Mouse (Mus musculus) layer of hippocampus, adult 2 months (tissue): ENCODE measurements around the gene Mrps12. TPM values are rescaled to one million over a fixed set of nuclear protein-coding genes. Genes with fewer than 3 reads are reported as not detected.
"Not testable (repeated sequence)": the region's sequence is repeated elsewhere in the genome, so short reads cannot be mapped to it uniquely, and the experiment has no call there.

Experiments
- DNase-seq, 2 experiments: peaks; one replicate each; pipeline ENCODE4 v3.0.0; 2022; ENCODE audit warnings: low spot score in 2 of 2
- H3K27ac ChIP-seq: fragments of 200-600 bp; 2 replicates; pipeline ENCODE4 v1.8.1; 2022
- H3K4me3 ChIP-seq: fragments of 200-600 bp; 2 replicates; pipeline ENCODE4 v1.8.1; 2022; ENCODE audit warnings: mild to moderate bottlenecking
- CTCF ChIP-seq: fragments of 200-600 bp; conservative IDR thresholded peaks from 2 replicates; pipeline ENCODE4 v1.8.1; 2022; ENCODE audit warnings: antibody characterized with exemption, mild to moderate bottlenecking, moderate library complexity
- total RNA-seq, 2 experiments: library from RNA; stranded (reverse); gene quantifications; 2 replicates each; pipeline ENCODE4 v1.2.3; 2021

Gene Mrps12
- total RNA-seq, 2 experiments from 2014 or later = 57.5 to 57.9 TPM

DNA sequence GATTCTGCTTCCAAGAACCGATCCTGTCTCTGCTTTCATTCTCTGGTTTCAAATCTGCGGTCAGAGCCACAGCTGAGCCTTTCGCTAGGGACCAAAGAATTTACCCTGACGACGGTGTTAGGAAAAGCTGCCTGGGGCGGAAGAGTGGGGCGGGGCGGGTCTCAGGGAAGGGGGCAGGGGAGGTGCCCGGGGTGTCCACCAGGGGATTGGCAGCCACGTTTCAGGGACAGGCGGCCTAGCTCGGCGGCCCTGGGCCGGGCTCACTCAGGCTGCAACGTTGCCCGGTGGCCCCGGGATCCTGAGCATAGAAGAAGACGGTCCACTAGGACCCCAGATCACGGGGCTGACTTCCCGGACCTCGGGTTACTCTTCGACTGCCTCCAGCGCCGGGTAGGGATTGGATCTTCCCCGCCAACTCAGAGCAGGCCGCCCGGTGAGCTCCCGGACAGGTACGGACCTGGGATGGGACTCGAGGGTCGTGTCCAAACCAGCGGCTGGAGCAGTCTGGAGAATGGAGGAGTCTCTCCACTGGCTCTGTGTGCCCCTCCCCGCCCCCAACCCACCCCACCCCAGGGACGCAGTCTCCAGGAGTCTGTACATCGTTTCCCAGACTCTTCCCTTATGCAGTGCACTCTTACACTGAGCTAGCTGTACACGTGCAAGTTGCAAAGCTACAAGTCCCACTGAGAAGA, 24.9 kb downstream of the Mrps12 start, which contains the start of gene Fbxo17:
Gene Fbxo17, plus strand, starts transcription at position 215 of the 692 bp plus-strand sequence.
- no peak for DNase-seq
- TF ChIP-seq CTCF = peak; percentile 65
- H3K27ac ChIP-seq = 0 out of 2 replicates have a peak within 1 kb of the TSS, but pooled peaks have one; percentile 46
- peak within 1 kb of the TSS; percentile 60 for H3K4me3 ChIP-seq

DNA sequence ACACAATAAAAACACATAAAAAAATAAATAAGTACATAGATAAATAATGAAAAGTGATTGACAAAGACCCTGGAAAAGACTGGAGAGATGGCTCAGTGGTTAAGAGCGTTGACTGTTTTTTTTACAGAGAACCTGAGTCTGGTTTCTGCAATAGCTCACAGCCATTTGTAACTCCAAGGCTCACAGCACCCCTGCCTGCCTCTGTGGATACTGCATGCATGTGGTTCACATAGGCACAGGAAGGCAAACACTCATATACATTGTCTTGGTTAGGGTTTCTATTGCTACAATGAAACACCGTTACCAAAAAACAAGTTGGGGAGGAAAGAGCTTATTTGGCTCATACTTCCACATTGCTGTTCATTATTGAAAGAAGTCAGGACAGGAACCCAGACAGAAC, 26.0 kb downstream of the Mrps12 start:
- Histone ChIP-seq H3K4me3 (no peak overlapping the region), H3K27ac (no peak overlapping the region)
- DNase-seq = no peak
- peak; percentile 45 for TF ChIP-seq CTCF

GRCm38 (mm10) chr7:28714667-28715066, 27.0 kb downstream of the Mrps12 start:
- peak; percentile 49 to 58 for DNase-seq

GRCm38 (mm10) chr7:28710962-28711361, 30.7 kb downstream of the Mrps12 start:
- no peak overlapping the region for H3K4me3 ChIP-seq

More at GRCm38 (mm10) chr7:28714667-28715066, 27.0 kb downstream of the Mrps12 start:
- H3K4me3 ChIP-seq = no peak overlapping the region
- no peak for TF ChIP-seq CTCF
- H3K27ac ChIP-seq = 0 out of 2 replicates have a peak overlapping the region, but pooled peaks have one; percentile 7

DNA sequence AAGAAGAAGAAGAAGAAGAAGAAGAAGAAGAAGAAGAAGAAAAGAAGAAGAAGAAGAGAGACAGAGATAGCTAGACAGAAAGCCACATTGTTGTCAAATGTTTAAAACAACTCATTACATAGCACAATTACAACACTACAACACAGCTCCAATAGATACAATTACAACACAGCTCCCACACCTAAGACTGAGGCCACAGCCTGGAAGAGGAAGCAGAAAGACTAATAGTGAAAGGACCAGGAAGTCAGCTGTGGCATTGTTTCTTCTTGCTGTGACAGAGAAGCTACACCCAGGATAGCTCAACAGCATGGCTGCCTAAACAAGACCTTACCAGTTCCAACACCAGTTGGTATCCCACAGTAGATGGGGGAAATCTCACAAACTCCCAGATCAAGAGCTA, 32.2 kb downstream of the Mrps12 start:
- TF ChIP-seq CTCF = no peak
- H3K27ac ChIP-seq = no peak overlapping the region
- no peak for DNase-seq
- H3K4me3 ChIP-seq = no peak overlapping the region

More at GRCm38 (mm10) chr7:28710962-28711361, 30.7 kb downstream of the Mrps12 start:
- peak; percentile 60 for TF ChIP-seq CTCF
- DNase-seq = no peak
- H3K27ac ChIP-seq = no peak overlapping the region

DNA sequence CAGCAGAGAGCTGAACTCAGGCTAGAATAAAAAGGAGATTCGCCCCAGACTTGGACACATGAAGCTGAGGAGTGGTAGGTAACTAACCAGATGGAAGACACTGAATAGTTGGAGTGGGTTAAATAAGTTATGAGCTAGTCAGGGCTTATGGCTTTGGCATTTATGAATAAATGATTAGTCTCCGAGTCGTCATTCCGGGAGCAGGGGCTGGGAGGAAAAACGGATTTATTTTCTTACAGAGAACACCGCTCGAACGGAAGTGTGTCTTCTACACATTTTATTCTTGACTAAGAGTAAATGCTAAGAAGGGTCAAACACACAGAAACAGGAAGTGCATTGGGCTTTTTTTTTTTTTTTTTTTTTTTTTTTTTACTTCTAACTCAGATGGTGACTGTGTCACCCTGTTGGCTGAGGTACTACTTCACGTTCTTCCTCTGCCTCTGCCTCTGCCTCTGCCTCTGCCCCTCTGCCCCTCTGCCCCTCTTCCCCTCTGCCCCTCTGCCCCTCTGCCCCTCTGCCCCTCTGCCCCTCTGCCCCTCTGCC, 38.9 kb downstream of the Mrps12 start:
- DNase-seq = no peak
- TF ChIP-seq CTCF = no peak
- Histone ChIP-seq H3K4me3 (no peak overlapping the region), H3K27ac (no peak overlapping the region)

- not testable (repeated sequence) for H3K27ac ChIP-seq, DNase-seq, H3K4me3 ChIP-seq
Observed at GRCm38 (mm10) chr7:28701306-28701705, 40.3 kb downstream of the Mrps12 start.

DNA sequence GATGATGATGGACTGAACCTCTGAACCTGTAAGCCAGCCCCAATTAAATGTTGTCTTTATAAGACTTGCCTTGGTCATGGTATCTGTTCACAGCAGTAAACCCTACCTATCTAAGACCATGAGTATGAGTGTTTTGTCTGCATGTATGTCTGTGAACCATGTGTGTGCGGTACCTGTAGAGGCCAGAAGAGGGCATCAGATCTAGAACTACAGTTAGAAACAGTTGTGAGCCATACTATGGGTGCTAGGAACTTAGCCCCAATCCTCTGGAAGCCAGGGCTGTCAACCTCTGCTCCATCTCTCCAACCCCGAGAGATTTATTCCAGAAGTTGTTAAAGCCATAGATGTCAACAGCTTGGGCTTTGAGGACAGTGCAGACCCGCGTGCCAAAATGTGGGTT, 41.4 kb downstream of the Mrps12 start:
- no peak for DNase-seq
- no peak overlapping the region for H3K27ac ChIP-seq
- peak; percentile 33; the same call in 1 of the 2 replicates for TF ChIP-seq CTCF
- no peak overlapping the region for H3K4me3 ChIP-seq

GRCm38 (mm10) chr7:28697277-28697676, 44.3 kb downstream of the Mrps12 start:
- Histone ChIP-seq H3K4me3 (no peak overlapping the region), H3K27ac (no peak overlapping the region)
- TF ChIP-seq CTCF = no peak
- no peak for DNase-seq

DNA sequence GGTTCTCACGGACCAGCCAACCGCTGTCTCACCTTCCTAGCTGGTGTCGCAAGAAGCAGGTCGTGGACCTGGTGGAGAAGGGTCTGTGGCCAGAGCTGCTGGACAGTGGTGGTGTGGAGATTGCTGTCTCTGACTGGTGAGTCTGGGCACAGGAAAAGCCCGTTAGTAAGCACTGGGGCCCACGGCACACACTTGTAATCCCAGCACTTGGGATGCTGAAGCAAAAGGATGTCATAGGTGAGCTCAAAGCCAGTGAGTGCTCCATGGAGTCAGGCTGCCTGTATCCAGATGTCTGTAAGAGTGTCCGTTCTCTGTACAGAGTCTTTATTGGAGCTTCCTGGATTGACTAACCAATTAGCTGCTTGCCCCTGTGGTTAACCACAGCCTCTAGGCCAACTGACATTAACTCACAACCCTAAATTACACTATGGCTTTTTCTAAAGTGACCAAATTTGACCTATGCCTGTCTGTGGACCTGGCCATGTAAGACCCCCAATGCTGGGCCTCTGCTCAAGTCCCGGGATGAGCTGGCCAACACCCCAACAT, 46.6 kb downstream of the Mrps12 start:
- no peak for DNase-seq
- Histone ChIP-seq H3K4me3 (no peak overlapping the region), H3K27ac (no peak overlapping the region)
- no peak for TF ChIP-seq CTCF

DNA sequence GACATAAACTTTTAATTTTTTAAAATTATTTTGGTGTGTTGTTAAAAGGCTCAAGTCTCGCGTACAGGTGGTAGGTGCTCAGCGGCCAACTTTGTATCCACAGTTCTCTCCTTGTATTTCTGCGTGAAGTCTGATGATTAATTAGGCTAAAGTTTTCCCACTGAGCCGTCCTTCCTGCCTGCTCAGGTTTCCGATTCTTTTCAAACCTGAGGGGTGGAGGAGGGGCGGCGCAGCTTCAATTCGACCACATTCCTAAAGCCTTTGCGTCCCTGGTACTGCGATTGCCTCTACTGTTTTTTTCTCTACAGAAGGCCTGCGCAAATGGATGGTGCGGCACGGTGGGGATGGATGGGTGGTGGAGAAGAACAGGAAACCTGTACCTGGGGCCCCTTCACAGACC, 47.2 kb downstream of the Mrps12 start:
- no peak for DNase-seq
- TF ChIP-seq CTCF = no peak
- Histone ChIP-seq H3K27ac (no peak overlapping the region), H3K4me3 (no peak overlapping the region)

- H3K4me3 ChIP-seq = peak overlapping the region; percentile 76
- peak; percentile 69 to 84 for DNase-seq
- no peak; the same call in 1 of the 2 replicates for TF ChIP-seq CTCF
- H3K27ac ChIP-seq = peak overlapping the region; percentile 89
Observed at GRCm38 (mm10) chr7:28693321-28693966, 48.2 kb downstream of the Mrps12 start.
